Mouse (Mus musculus) stomach, postnatal 0 days (tissue): ENCODE measurements at regions not wholly inside any gene's neighbourhood (a gene's known extent, or its start where the extent isn't known, plus 50 kb on each side); places are given as distances from the start of the nearest gene placed in this dataset.

Experiments
- CTCF ChIP-seq: IDR thresholded peaks from 2 replicates; pipeline ENCODE4 v1.5.1; 2016; ENCODE audit warnings: antibody characterized with exemption, low read depth, mild to moderate bottlenecking, moderate library complexity
- EP300 ChIP-seq: optimal IDR thresholded peaks from 2 replicates; pipeline ENCODE3; 2016; ENCODE audit warnings: antibody characterized with exemption

- TF ChIP-seq CTCF: no peak
- no peak for TF ChIP-seq EP300
These were observed 85.6 kb upstream of the Itga1 start for GRCm38 (mm10) chr13:115187356-115187755.
